39 mouse cellular contexts compared by ENCODE assay signal in genomic region chr5:138790954-138791480, GRCm38 (mm10). TPM values are rescaled to one million over a fixed set of nuclear protein-coding genes. Genes with fewer than 3 reads are reported as not detected.
DNase-seq lines count a peak whose midpoint lies in the region; ATAC-seq and TF ChIP-seq lines count a peak whose summit lies in the region.
"Had no signal": no experiment of that assay in that cellular context is flagged by ENCODE, and none has a peak within 500 bp of the region (broad histone marks: within the 10 kb centered on the region; RNA-seq: fewer than 3 reads in every experiment).

No protein-coding gene starts in this region.

- 33% methylated on average over 11 of the region's 11 CpGs for WGBS in liver, adult 2 months
- 82% methylated on average over 11 of the region's 11 CpGs for WGBS in liver, embryonic 11.5 days

- 0 out of 2 replicates have a peak overlapping the region, but pooled peaks have one; percentile 4 for H3K9ac ChIP-seq in liver, adult 2 months (ENCODE audit: low read depth, low read length)
- H3K9ac ChIP-seq in liver, embryonic 11.5 days (ENCODE audit: low read depth, low read length) = no peak overlapping the region
- H3K9ac ChIP-seq: embryonic facial prominence, embryonic 13.5 days; forebrain, embryonic 15.5 days; heart, embryonic 12.5 days; liver, embryonic 14.5 days; lung, embryonic 15.5 days had no signal

- H3K4me1 ChIP-seq in liver, adult 2 months (ENCODE audit: control insufficient read depth, insufficient read depth, low read length) = peaks cover 29% of the 10 kb centered on the region
- H3K4me1 ChIP-seq in liver, embryonic 11.5 days (replicated peaks; ENCODE audit: control insufficient read depth, insufficient read depth, low read length) = no peaks in the 10 kb centered on the region
- H3K4me1 ChIP-seq: lung, embryonic 15.5 days had no signal

- DNase-seq in adrenal gland, adult 2 months = peak; percentile 23
- no peak for DNase-seq in adrenal gland, adult 18-20 months (ENCODE audit: low spot score in 2 of 2)
- peak; percentile 47 for DNase-seq in kidney, adult 11 months
- DNase-seq in kidney, postnatal 4 days = no peak
- peak; percentile 98 for DNase-seq in liver, adult 2 months (ENCODE audit: extremely low read depth, low read depth, low spot score)
- DNase-seq in liver, embryonic 11.5 days (ENCODE audit: low spot score) = no peak
- DNase-seq in kidney, postnatal 36 days = peak; percentile 40 to 50
- DNase-seq in layer of hippocampus, postnatal 14 days (ENCODE audit: low spot score in 2 of 2) = no peak
- DNase-seq: cerebellum, adult 18-20 months; cerebellum, postnatal 10 days; gastrocnemius, postnatal 36 days; heart, adult 2 months; heart, postnatal 10 days; right cerebral cortex, adult 18-20 months; right cerebral cortex, postnatal 4 days; thymus, adult 2 months; thymus, postnatal 36 days had no signal

- TF ChIP-seq CTCF in liver, adult 2 months (IDR thresholded peaks at IDR 0.05; ENCODE audit: low read depth, low read length) = no peak

- TF ChIP-seq POLR2A in liver, adult 2 months (IDR thresholded peaks at IDR 0.05; ENCODE audit: extremely low read depth, insufficient read depth, low read length) = no peak

- no peak overlapping the region for H3K4me2 ChIP-seq in liver, embryonic 11.5 days
- H3K4me2 ChIP-seq: embryonic facial prominence, embryonic 13.5 days; forebrain, embryonic 15.5 days; heart, embryonic 12.5 days; lung, embryonic 15.5 days; midbrain, embryonic 11.5 days had no signal

- H3K36me3 ChIP-seq in liver, adult 2 months (ENCODE audit: control insufficient read depth, insufficient read depth, low read length) = peaks cover 11% of the 10 kb centered on the region
- H3K36me3 ChIP-seq in liver, embryonic 11.5 days (ENCODE audit: control insufficient read depth, insufficient read depth, low read length) = no peaks in the 10 kb centered on the region
- H3K36me3 ChIP-seq: embryonic facial prominence, embryonic 13.5 days; G1E; lung, embryonic 15.5 days had no signal

- H3K9me3 ChIP-seq in liver, embryonic 11.5 days (ENCODE audit: control insufficient read depth, low read length) = no peaks in the 10 kb centered on the region
- H3K9me3 ChIP-seq: embryonic facial prominence, embryonic 13.5 days; forebrain, embryonic 10.5 days; forebrain, embryonic 15.5 days; lung, embryonic 15.5 days had no signal

- H3K27ac ChIP-seq in liver, adult 2 months (replicated peaks; ENCODE audit: insufficient read depth, low read depth, low read length) = peak overlapping the region; percentile 80
- H3K27ac ChIP-seq in liver, embryonic 11.5 days (ENCODE audit: low read depth, low read length) = no peak overlapping the region
- H3K27ac ChIP-seq: embryonic facial prominence, embryonic 13.5 days; forebrain, embryonic 10.5 days; forebrain, embryonic 15.5 days; heart, adult 2 months; liver, embryonic 14.5 days; lung, embryonic 15.5 days had no signal

- no peaks in the 10 kb centered on the region for H3K27me3 ChIP-seq in liver, adult 2 months (ENCODE audit: control insufficient read depth, insufficient read depth, low read length)
- H3K27me3 ChIP-seq in liver, embryonic 11.5 days (replicated peaks; ENCODE audit: control insufficient read depth, insufficient read depth, low read length) = no peaks in the 10 kb centered on the region
- H3K27me3 ChIP-seq: embryonic facial prominence, embryonic 13.5 days; forebrain, embryonic 15.5 days; lung, embryonic 15.5 days had no signal

- H3K79me2 ChIP-seq in liver, adult 2 months (ENCODE audit: control insufficient read depth, insufficient read depth, low read length) = peaks cover 4% of the 10 kb centered on the region; the same call in 1 of the 2 replicates

- ATAC-seq in liver, embryonic 11.5 days (replicated peaks; ENCODE audit: low FRiP score) = no peak
- ATAC-seq: forebrain, embryonic 15.5 days; hindbrain, embryonic 16.5 days; midbrain, embryonic 16.5 days had no signal

- H3K4me3 ChIP-seq in liver, adult 2 months (ENCODE audit: insufficient read depth, low read depth, low read length) = no peak overlapping the region
- no peak overlapping the region for H3K4me3 ChIP-seq in liver, embryonic 11.5 days (ENCODE audit: low read depth, low read length)
- H3K4me3 ChIP-seq: embryonic facial prominence, embryonic 13.5 days; forebrain, embryonic 10.5 days; forebrain, embryonic 15.5 days; heart, adult 2 months; heart, embryonic 12.5 days; lung, embryonic 15.5 days had no signal

RNA-seq across cellular contexts. Expression of gene Gm5294, which starts 28.9 kb away (rescaled TPM):
- total RNA-seq in adrenal gland, adult 2 months (2021) = not detected
- polyA plus RNA-seq in adrenal gland, adult 2 months (2012; rRNA removed) = 0.18 TPM in 1 of 2 replicates, not detected in the other
- not detected for total RNA-seq in adrenal gland, adult 18-20 months (2021)
- not detected in 2 replicates for total RNA-seq in liver, adult 2 months (2014; rRNA removed)
- not detected in 2 replicates for polyA plus RNA-seq in liver, adult 2 months (2012; rRNA removed)
- polyA plus RNA-seq in liver, embryonic 11.5 days (2014; fragmentation: Nextera tagmentation; extraction: Ambion mirVana) = not detected in 2 replicates
- not detected for total RNA-seq in layer of hippocampus, postnatal 14 days (2021)
- total RNA-seq: common myeloid progenitor, adult 5-6 weeks; G1E; gastrocnemius, adult 18-20 months; gastrocnemius, postnatal 36 days; heart, adult 2 months; heart, postnatal 10 days; hematopoietic stem cell, adult 5-6 weeks; left cerebral cortex, adult 18-20 months; left cerebral cortex, postnatal 14 days; neutrophil, adult 5-6 weeks had no signal
- polyA plus RNA-seq: embryonic facial prominence, embryonic 13.5 days; forebrain, embryonic 10.5 days; forebrain, embryonic 15.5 days; frontal cortex, adult 2 months; G1E; heart, adult 2 months; heart, embryonic 12.5 days; intestine, embryonic 14.5 days; large intestine, adult 2 months; limb, embryonic 11.5 days; liver, embryonic 14.5 days; lung, embryonic 15.5 days; midbrain, embryonic 11.5 days; midbrain, embryonic 16.5 days; neural tube, embryonic 11.5 days; spleen, adult 2 months had no signal

RNA-seq across cellular contexts. Expression of gene Fam20c, which starts 36.7 kb away (rescaled TPM):
- total RNA-seq in adrenal gland, adult 2 months (2021) = 10 to 100 TPM in 1 of 2 experiments, 1 to 10 TPM in 1; 8.4 to 20.5 TPM
- 37.7 and 39.7 TPM in 2 replicates for polyA plus RNA-seq in adrenal gland, adult 2 months (2012; rRNA removed)
- 10 to 100 TPM in 1 of 2 experiments, 1 to 10 TPM in 1; 7.9 to 15.8 TPM for total RNA-seq in adrenal gland, adult 18-20 months (2021)
- total RNA-seq in liver, adult 2 months (2014; rRNA removed) = 18.2 and 28.1 TPM in 2 replicates
- polyA plus RNA-seq in liver, adult 2 months (2012; rRNA removed) = 49.9 and 50.7 TPM in 2 replicates
- polyA plus RNA-seq in liver, embryonic 11.5 days (2014; fragmentation: Nextera tagmentation; extraction: Ambion mirVana) = 10.3 and 11.1 TPM in 2 replicates
- total RNA-seq in layer of hippocampus, postnatal 14 days (2021) = 10 to 100 TPM; 38.7 to 40.4 TPM
- polyA plus RNA-seq: G1E had no signal

Comparison
In these comparisons a context has a peak if more than half of its experiments do, and no peak if none do; other contexts are left out.
1. DNase-seq: peak in adrenal gland, adult 2 months (single experiment), kidney, adult 11 months (single experiment), liver, adult 2 months (single experiment) and kidney, postnatal 36 days (2 of 2); none in adrenal gland, adult 18-20 months (0 of 2), kidney, postnatal 4 days (0 of 2), liver, embryonic 11.5 days (single experiment) and layer of hippocampus, postnatal 14 days (0 of 2).